Mouse (Mus musculus) bone marrow, adult 2 months (tissue): Measurements from ENCODE around the gene Nudcd3. TPM values are rescaled to one million over a fixed set of nuclear protein-coding genes. Genes with fewer than 3 reads are reported as not detected.
A peak's percentile ranks its signal among the peaks of the same experiment; 100 is the strongest.

Experiments used
- H3K27ac ChIP-seq: fragments of 200-500 bp; 2 replicates; pipeline ENCODE4 v1.5.1; 2012; ENCODE audit warnings: low read depth, mild to moderate bottlenecking, control low read depth, inconsistent platforms, low read length; ENCODE audit not compliant: control insufficient read depth, poor library complexity, insufficient read depth
- H3K4me1 ChIP-seq: fragments of 200-500 bp; 2 replicates; pipeline ENCODE4 v1.6.1; 2011; ENCODE audit warnings: low read length; ENCODE audit not compliant: control insufficient read depth, insufficient read depth
- H3K4me3 ChIP-seq: fragments of 200-500 bp; replicated peaks from 2 replicates; pipeline ENCODE3; 2011; ENCODE audit warnings: mild to moderate bottlenecking, low read depth, low read length, control low read depth; ENCODE audit not compliant: control insufficient read depth
- CTCF ChIP-seq: fragments of 200-500 bp; IDR thresholded peaks from 2 replicates; pipeline ENCODE4 v1.5.1; 2011; ENCODE audit warnings: low read length, control low read depth; ENCODE audit not compliant: control insufficient read depth, insufficient read depth
- POLR2A ChIP-seq: fragments of 200-500 bp; IDR thresholded peaks from 2 replicates; pipeline ENCODE4 v1.6.1; 2011; ENCODE audit warnings: low read depth, mild to moderate bottlenecking, control low read depth, low read length, borderline replicate concordance; ENCODE audit not compliant: control insufficient read depth
- WGBS: fragments of 180-500 bp; shearing (Covaris S2); methylation state at CpG from one replicate; pipeline ENCODE4 v1.1.7; 2018; 5-methylcytosine and 5-hydroxymethylcytosine counted together
- polyA plus RNA-seq: library from polyadenylated mRNA; stranded (reverse); fragments of >200 nt; gene quantifications from 2 replicates; pipeline ENCODE4 v1.2.4, GENCODE M21; 2011; ENCODE audit warnings: low replicate concordance; ENCODE audit not compliant: missing spikeins, insufficient read depth, insufficient read length

Gene Nudcd3
- 13.2 and 25.4 TPM in 2 replicates for polyA plus RNA-seq

- peak within 1 kb of the TSS; percentile 78 for H3K4me3 ChIP-seq
- H3K4me1 ChIP-seq: peaks cover 1% of the 10 kb centered on the region
- peak within 1 kb of the TSS; percentile 93 for H3K27ac ChIP-seq
- WGBS: under 1% methylated on average over 39 of the region's 39 CpGs
- TF ChIP-seq POLR2A (peak; percentile 79; the same call in 1 of the 2 replicates), CTCF (no peak; the same call in 1 of the 2 replicates)
Observed at GRCm38 (mm10) chr11:6200087-6200569, at the start of gene Nudcd3. TSS of gene Nudcd3 (minus strand) at chr11:6200415.

- 59% methylated on average over 19 of the region's 19 CpGs for WGBS
- H3K27ac ChIP-seq: no peak overlapping the region
- TF ChIP-seq CTCF (no peak), POLR2A (no peak)
- H3K4me1 ChIP-seq: no peaks in the 10 kb centered on the region
- H3K4me3 ChIP-seq: no peak overlapping the region
Observed at GRCm38 (mm10) chr11:6244707-6245106, 44.5 kb upstream of the Nudcd3 start.

GRCm38 (mm10) chr11:6233025-6233424 is 32.8 kb upstream of the Nudcd3 start:
- 74% methylated on average over 4 of the region's 4 CpGs for WGBS
- no peak overlapping the region for H3K4me3 ChIP-seq
- TF ChIP-seq CTCF: no peak
- TF ChIP-seq POLR2A: no peak
- no peak overlapping the region for H3K27ac ChIP-seq
- no peaks in the 10 kb centered on the region for H3K4me1 ChIP-seq

- Histone ChIP-seq H3K4me3 (no peak within 1 kb of the TSS), H3K27ac (no peak within 1 kb of the TSS), H3K4me1 (no peaks in the 10 kb centered on the region)
- 77% methylated on average over 7 of the region's 7 CpGs for WGBS
- no peak for TF ChIP-seq POLR2A
- no peak for TF ChIP-seq CTCF
Observed at GRCm38 (mm10) chr11:6230012-6230411, 29.8 kb upstream of the Nudcd3 start, which contains the start of gene Npc1l1. TSS of gene Npc1l1 (minus strand) at chr11:6230143.

GRCm38 (mm10) chr11:6224541-6225229 is 24.5 kb upstream of the Nudcd3 start:
- Histone ChIP-seq H3K4me1 (no peaks in the 10 kb centered on the region), H3K4me3 (no peak overlapping the region), H3K27ac (no peak overlapping the region)
- TF ChIP-seq CTCF (no peak), POLR2A (no peak)
- WGBS: 80% methylated on average over 14 of the region's 14 CpGs

GRCm38 (mm10) chr11:6222187-6222586 is 22.0 kb upstream of the Nudcd3 start:
- no peaks in the 10 kb centered on the region for H3K4me1 ChIP-seq
- WGBS: 88% methylated on average over 10 of the region's 10 CpGs
- H3K4me3 ChIP-seq: no peak overlapping the region
- TF ChIP-seq POLR2A: no peak
- TF ChIP-seq CTCF: no peak
- H3K27ac ChIP-seq: no peak overlapping the region

- no peak for TF ChIP-seq CTCF
- TF ChIP-seq POLR2A: no peak
- 87% methylated on average over 6 of the region's 6 CpGs for WGBS
- Histone ChIP-seq H3K4me1 (no peaks in the 10 kb centered on the region), H3K27ac (no peak overlapping the region), H3K4me3 (no peak overlapping the region)
Observed at GRCm38 (mm10) chr11:6219967-6220366, 19.8 kb upstream of the Nudcd3 start.

GRCm38 (mm10) chr11:6218189-6218896 is 18.1 kb upstream of the Nudcd3 start:
- H3K4me1 ChIP-seq: no peaks in the 10 kb centered on the region
- TF ChIP-seq POLR2A (no peak), CTCF (no peak)
- H3K4me3 ChIP-seq: no peak overlapping the region
- WGBS: 64% methylated on average over 11 of the region's 11 CpGs
- no peak overlapping the region for H3K27ac ChIP-seq
